ENCODE assay signal across 37 mouse cellular contexts in genomic region chr4:45796760-45797159, GRCm38 (mm10). TPM values are rescaled to one million over a fixed set of nuclear protein-coding genes. Genes with fewer than 3 reads are reported as not detected.
A peak's percentile ranks its signal among the peaks of the same experiment; 100 is the strongest.
DNase-seq lines count a peak whose midpoint lies in the region; ATAC-seq and TF ChIP-seq lines count a peak whose summit lies in the region.
"Had no signal": no experiment of that assay in that cellular context is flagged by ENCODE, and none has a peak within 500 bp of the region (broad histone marks: within the 10 kb centered on the region; RNA-seq: fewer than 3 reads in every experiment).

No protein-coding gene starts in this region.

- peaks cover 28 to 47% of the 10 kb centered on the region in 2 experiments for H3K4me1 ChIP-seq in heart, embryonic 14.5 days (ENCODE audit: control insufficient read depth in 2 of 2, insufficient read depth in 2 of 2, low read length in 2 of 2)
- peaks cover 8% of the 10 kb centered on the region for H3K4me1 ChIP-seq in testis, adult 2 months (ENCODE audit: control insufficient read depth, insufficient read depth, low read length)

- WGBS in heart, embryonic 14.5 days = 11% methylated on average over 5 of the region's 5 CpGs

- H3K27ac ChIP-seq in heart, embryonic 14.5 days (replicated peaks in 1 of 2; ENCODE audit: control insufficient read depth in 1 of 2, insufficient read depth in 1 of 2, low read depth in 2 of 2, low read length in 2 of 2) = peak overlapping the region; percentile 12 to 39; a peak in 1 of 4 replicates
- H3K27ac ChIP-seq in testis, adult 2 months (ENCODE audit: control insufficient read depth, insufficient read depth, low read depth, low read length) = peak overlapping the region; percentile 41
- H3K27ac ChIP-seq: embryonic facial prominence, embryonic 10.5 days; embryonic facial prominence, embryonic 15.5 days; forebrain, embryonic 12.5 days; kidney, embryonic 15.5 days; left cerebral cortex, adult 2 months; limb, embryonic 12.5 days; liver, embryonic 15.5 days; midbrain, embryonic 15.5 days had no signal

- H3K9ac ChIP-seq in heart, embryonic 14.5 days (ENCODE audit: low read length) = no peak overlapping the region
- H3K9ac ChIP-seq: embryonic facial prominence, embryonic 15.5 days; forebrain, embryonic 12.5 days; forebrain, postnatal 0 days; kidney, embryonic 15.5 days; limb, embryonic 12.5 days; liver, embryonic 15.5 days; lung, embryonic 14.5 days; midbrain, embryonic 15.5 days had no signal

- no peak overlapping the region for H3K4me2 ChIP-seq in heart, embryonic 14.5 days (ENCODE audit: low read length)
- H3K4me2 ChIP-seq: embryonic facial prominence, embryonic 15.5 days; forebrain, embryonic 12.5 days; kidney, embryonic 15.5 days; limb, embryonic 12.5 days; liver, embryonic 15.5 days; lung, embryonic 14.5 days; midbrain, embryonic 15.5 days had no signal

- no peaks in the 10 kb centered on the region for H3K27me3 ChIP-seq in heart, embryonic 14.5 days (ENCODE audit: control insufficient read depth, insufficient read depth, low read length)
- H3K27me3 ChIP-seq in testis, adult 2 months (ENCODE audit: control insufficient read depth, insufficient read depth, low read length) = no peaks in the 10 kb centered on the region

- no peaks in the 10 kb centered on the region for H3K36me3 ChIP-seq in heart, embryonic 14.5 days (ENCODE audit: control insufficient read depth, insufficient read depth, low read length)
- no peaks in the 10 kb centered on the region for H3K36me3 ChIP-seq in testis, adult 2 months (ENCODE audit: control insufficient read depth, insufficient read depth, low read length)
- H3K36me3 ChIP-seq: embryonic facial prominence, embryonic 10.5 days; embryonic facial prominence, embryonic 15.5 days; forebrain, embryonic 12.5 days; kidney, embryonic 15.5 days; limb, embryonic 12.5 days; liver, embryonic 15.5 days; midbrain, embryonic 15.5 days had no signal

- no peak for TF ChIP-seq POLR2A in testis, adult 2 months (IDR thresholded peaks at IDR 0.05; ENCODE audit: control insufficient read depth, low read depth, low read length)

- DNase-seq in adrenal gland, postnatal 14 days = peak; percentile 16
- no peak for DNase-seq in adrenal gland, adult 8-10 months
- no peak for DNase-seq in heart, adult 11 months
- DNase-seq in testis, postnatal 10 days (ENCODE audit: low spot score) = no peak
- DNase-seq in yolk sac, embryonic 10.5 days (ENCODE audit: low spot score) = peak; percentile 49
- DNase-seq in embryo, embryonic 10.5 days (ENCODE audit: low spot score) = no peak
- DNase-seq: adrenal gland, postnatal 25 days; cerebellum, adult 18-20 months; cerebellum, postnatal 10 days; forebrain, postnatal 0 days; kidney, adult 11 months; kidney, postnatal 25 days; lung, embryonic 14.5 days; lung, postnatal 14 days; retina, postnatal 1 day; right cerebral cortex, postnatal 14 days; thymus, postnatal 14 days had no signal

- no peak for TF ChIP-seq CTCF in testis, adult 2 months (IDR thresholded peaks at IDR 0.05; ENCODE audit: control insufficient read depth, insufficient read depth, insufficient replicate concordance, low read depth, low read length)

- no peak overlapping the region for H3K4me3 ChIP-seq in heart, embryonic 14.5 days (ENCODE audit: control insufficient read depth in 1 of 2, insufficient read depth in 1 of 2, low read depth in 1 of 2, low read length in 2 of 2)
- H3K4me3 ChIP-seq in testis, adult 2 months (ENCODE audit: control insufficient read depth, low read depth, low read length) = no peak overlapping the region
- H3K4me3 ChIP-seq: embryonic facial prominence, embryonic 10.5 days; embryonic facial prominence, embryonic 15.5 days; forebrain, embryonic 12.5 days; kidney, embryonic 15.5 days; left cerebral cortex, adult 2 months; limb, embryonic 12.5 days; liver, embryonic 15.5 days; midbrain, embryonic 15.5 days had no signal

- no peak for ATAC-seq in heart, embryonic 14.5 days (ENCODE audit: insufficient number of reproducible peaks, insufficient read depth, low FRiP score, low read depth)
- ATAC-seq: forebrain, postnatal 0 days; hindbrain, embryonic 16.5 days; midbrain, embryonic 15.5 days had no signal

- no peaks in the 10 kb centered on the region for H3K9me3 ChIP-seq in heart, embryonic 14.5 days (ENCODE audit: control insufficient read depth, low read length)
- H3K9me3 ChIP-seq: embryonic facial prominence, embryonic 10.5 days; embryonic facial prominence, embryonic 15.5 days; forebrain, embryonic 12.5 days; kidney, embryonic 15.5 days; limb, embryonic 12.5 days; liver, embryonic 15.5 days; midbrain, embryonic 15.5 days had no signal

RNA-seq across cellular contexts. Expression of gene Aldh1b1, which starts 2.1 kb away (rescaled TPM):
- total RNA-seq in adrenal gland, postnatal 14 days (2021) = 10.2 and 34.6 TPM in 2 replicates
- 10 to 100 TPM; 39.2 to 46.2 (median 41.9) TPM for total RNA-seq in adrenal gland, adult 8-10 months (2022)
- polyA plus RNA-seq in heart, embryonic 14.5 days (2014; fragmentation: Nextera tagmentation; extraction: Ambion mirVana) = 68.7 and 75.0 TPM in 2 replicates
- 8.7 and 9.8 TPM in 2 replicates for polyA plus RNA-seq in testis, adult 2 months (2012; rRNA removed)
- polyA plus RNA-seq: C2C12 had no signal

RNA-seq across cellular contexts. Expression of gene Igfbpl1, which starts 30.0 kb away (rescaled TPM):
- not detected in 2 replicates for total RNA-seq in adrenal gland, postnatal 14 days (2021)
- under 1 TPM; 0.20 to 0.67 (median 0.26) TPM for total RNA-seq in adrenal gland, adult 8-10 months (2022)
- polyA plus RNA-seq in heart, embryonic 14.5 days (2014; fragmentation: Nextera tagmentation; extraction: Ambion mirVana) = 5.9 TPM in 2 replicates
- 0.24 and 0.25 TPM in 2 replicates for polyA plus RNA-seq in testis, adult 2 months (2012; rRNA removed)
- total RNA-seq: adrenal gland, postnatal 25 days; CH12.LX; gastrocnemius, adult 8-10 months; gastrocnemius, postnatal 4 days; liver, adult 2 months; neutrophil, adult 5-6 weeks had no signal
- polyA plus RNA-seq: C2C12; liver, adult 2 months; liver, embryonic 15.5 days had no signal

RNA-seq across cellular contexts. Expression of gene Stra6l, which starts 51.7 kb away (rescaled TPM):
- total RNA-seq in adrenal gland, postnatal 14 days (2021) = 0.56 and 7.0 TPM in 2 replicates
- total RNA-seq in adrenal gland, adult 8-10 months (2022) = under 1 TPM; 0.31 to 0.58 (median 0.49) TPM
- polyA plus RNA-seq in heart, embryonic 14.5 days (2014; fragmentation: Nextera tagmentation; extraction: Ambion mirVana) = 0.11 and 0.16 TPM in 2 replicates
- 0.48 and 0.52 TPM in 2 replicates for polyA plus RNA-seq in testis, adult 2 months (2012; rRNA removed)
- total RNA-seq: CH12.LX; gastrocnemius, adult 8-10 months; layer of hippocampus, adult 18-20 months; layer of hippocampus, postnatal 14 days; left cerebral cortex, adult 2 months; left cerebral cortex, postnatal 25 days; neutrophil, adult 5-6 weeks had no signal
- polyA plus RNA-seq: C2C12; lung, embryonic 14.5 days had no signal

Comparison
In these comparisons a context has a peak if more than half of its experiments do, and no peak if none do; other contexts are left out.
1. DNase-seq: peak in adrenal gland, postnatal 14 days (single experiment) and yolk sac, embryonic 10.5 days (single experiment); none in adrenal gland, adult 8-10 months (single experiment), heart, adult 11 months (single experiment), testis, postnatal 10 days (single experiment) and embryo, embryonic 10.5 days (single experiment).